Mouse (Mus musculus) embryonic stem cell, embryonic (primary cell): ENCODE data around the gene Sec14l3.
"Not testable (repeated sequence)": the region's sequence is repeated elsewhere in the genome, so short reads cannot be mapped to it uniquely, and the experiment has no call there.

ENCODE experiments used
- CTCF ChIA-PET, 4 experiments: fragments of 300-600 bp in 2 of 4; fragments of 350-600 bp in 2 of 4; sonication (Branson Sonifier 250); formaldehyde crosslinking; loops; one replicate each; lab custom pipeline; 2022; ENCODE audit warnings: inconsistent platforms in 2 of 4; lab: Charles Lee
- POLR2A ChIA-PET, 4 experiments: fragments of 300-600 bp in 2 of 4; fragments of 350-600 bp in 2 of 4; sonication (Branson Sonifier 250); formaldehyde crosslinking; loops; one replicate each; lab custom pipeline; 2022; ENCODE audit warnings: antibody characterized with exemption in 4 of 4, inconsistent platforms in 1 of 4; lab: Charles Lee

Sec14l3 gene

DNA sequence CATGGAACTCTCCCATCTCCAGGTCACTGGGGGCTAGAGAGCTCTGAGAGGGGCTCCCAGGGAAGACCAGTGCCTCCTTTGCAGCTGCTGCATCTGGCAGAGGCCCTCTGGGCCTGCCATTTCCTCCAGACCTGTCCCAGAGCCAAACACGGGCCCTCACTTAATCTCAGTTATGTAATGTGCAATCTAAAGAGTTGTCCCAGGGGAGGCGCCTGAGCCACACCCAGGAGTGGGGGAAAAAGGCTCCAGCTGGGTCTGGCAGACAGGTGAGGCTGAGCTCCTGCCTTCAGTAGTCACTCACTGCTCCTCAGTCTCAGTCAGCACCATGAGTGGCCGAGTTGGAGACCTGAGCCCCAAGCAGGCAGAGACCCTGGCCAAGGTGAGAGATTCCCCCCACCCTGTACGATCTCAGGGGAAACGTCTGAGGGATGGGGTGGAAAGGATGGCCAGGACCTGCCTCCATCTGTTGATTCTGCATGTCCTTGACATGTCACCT is at the start of gene Sec14l3:
Sec14l3 (plus strand) TSS at position 215 of the 496 bp plus-strand sequence.
- CTCF ChIA-PET: interaction anchor here in 3 of 4 experiments (0.6 to 2.7 kb wide), 14 partner anchors 11 to 339 kb away, joined by 3 to 12 read pairs (median 4); no protein-coding TSS in a partner anchor

DNA sequence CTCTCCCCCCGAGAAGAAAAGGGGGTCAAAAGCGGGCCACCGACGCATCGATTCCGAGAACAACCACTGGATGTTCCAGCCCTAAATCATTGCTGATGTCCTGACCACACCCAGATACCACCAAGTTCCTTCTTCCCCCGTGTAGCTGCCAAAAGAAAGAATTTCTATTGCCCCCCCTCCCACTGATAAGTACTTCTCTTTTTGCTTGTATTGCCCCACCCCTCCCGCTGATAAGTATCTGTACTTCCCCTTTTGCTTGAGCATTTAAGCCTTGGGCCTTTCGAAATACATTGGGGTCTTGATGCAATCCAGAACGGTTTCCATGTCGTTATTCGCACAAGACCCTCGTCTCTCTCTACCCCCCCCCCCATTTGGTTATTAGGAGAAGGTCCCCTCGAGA is 48.8 kb upstream of the Sec14l3 start:
- CTCF ChIA-PET: not testable (repeated sequence)

More for the DNA sequence above, at the start of gene Sec14l3:
- POLR2A ChIA-PET: interaction anchor here in 2 of 4 experiments (0.7 to 1.6 kb wide), 7 partner anchors 12 to 75 kb away, joined by 3 to 6 read pairs (median 3); no protein-coding TSS in a partner anchor

DNA sequence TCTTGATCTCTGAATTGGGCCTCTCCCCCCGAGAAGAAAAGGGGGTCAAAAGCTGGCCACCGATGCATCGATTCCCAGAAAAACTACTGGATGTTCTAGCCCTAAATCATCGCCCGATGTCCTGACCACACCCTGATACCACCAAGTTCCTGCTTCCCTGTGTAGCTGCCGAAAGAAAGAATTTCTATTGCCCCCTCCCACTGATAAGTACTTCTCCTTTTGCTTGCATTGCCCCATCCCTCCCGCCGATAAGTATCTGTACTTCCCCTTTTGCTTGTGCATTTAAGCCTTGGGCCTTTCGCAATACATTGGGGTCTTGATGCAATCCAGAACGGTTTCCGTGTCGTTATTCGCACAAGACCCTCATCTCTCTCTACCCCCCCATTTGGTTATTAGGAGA is 42.5 kb upstream of the Sec14l3 start:
- POLR2A ChIA-PET: interaction anchor here in 1 of 4 experiments (1.7 kb wide), 1 partner anchor 30 kb away, joined by 3 read pairs; no protein-coding TSS in a partner anchor
- CTCF ChIA-PET: not testable (repeated sequence)

More for the DNA sequence above, 48.8 kb upstream of the Sec14l3 start:
- POLR2A ChIA-PET: interaction anchor here in 1 of 4 experiments (0.6 kb wide), 1 partner anchor 808 kb away, joined by 6 read pairs; no protein-coding TSS in a partner anchor

DNA sequence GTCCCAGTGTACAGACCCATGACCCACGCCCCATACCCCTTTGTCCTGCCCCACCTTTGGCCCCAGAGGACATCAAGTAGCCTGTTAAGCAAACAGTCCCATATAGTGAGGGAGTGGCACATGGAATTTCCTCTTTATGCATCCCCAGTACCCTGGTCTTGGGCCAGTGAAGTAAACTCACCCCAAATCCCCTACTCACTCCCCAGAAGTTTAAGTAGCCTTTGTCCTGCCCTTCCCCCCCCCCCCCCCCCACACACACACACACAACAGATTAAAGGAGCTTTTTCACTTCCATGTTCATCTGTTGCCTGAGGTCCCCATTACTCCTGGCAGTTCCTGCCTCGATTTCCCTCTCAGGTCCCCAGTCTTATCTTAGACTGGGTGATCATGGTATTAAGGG is 41.3 kb upstream of the Sec14l3 start:
- ChIA-PET POLR2A (interaction anchor here in 3 of 4 experiments (0.6 to 1.7 kb wide), 7 partner anchors 9 to 1515 kb away, joined by 3 to 6 read pairs (median 4); partner anchors contain the start of gene Sec14l2 (in 1 of the 3)), CTCF (interaction anchor here in 2 of 4 experiments (0.6 to 1.5 kb wide), 3 partner anchors 30 to 248 kb away, joined by 3 to 6 read pairs (median 5); no protein-coding TSS in a partner anchor)

DNA sequence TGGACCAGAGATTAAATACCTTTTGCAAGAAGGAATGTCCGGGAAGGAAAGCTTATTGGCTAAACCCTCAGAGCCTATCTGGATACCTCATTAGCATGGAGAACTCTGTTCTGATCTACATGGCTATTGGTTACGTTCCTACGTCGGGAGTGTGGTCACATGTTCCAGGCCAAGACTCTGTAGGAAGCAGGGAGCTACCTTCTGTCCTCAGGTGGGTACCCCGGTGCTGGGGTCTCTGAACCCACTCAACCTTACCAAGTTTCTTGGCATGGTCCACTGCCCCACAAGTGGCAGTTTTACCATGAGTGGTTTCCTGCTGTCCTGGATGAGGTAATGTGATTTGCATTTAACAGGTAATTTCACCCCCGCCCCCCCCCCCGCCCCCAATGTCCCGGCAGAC is 37.6 kb upstream of the Sec14l3 start:
- ChIA-PET CTCF (interaction anchor here (0.7 to 1.2 kb wide), 8 partner anchors 9 to 1038 kb away, joined by 3 to 5 read pairs (median 3); partner anchors contain the start of genes Gas2l1 (in 1 of the 4) and Rnf215 (in 1 of the 4)), POLR2A (interaction anchor here in 3 of 4 experiments (0.6 to 1.1 kb wide), 6 partner anchors 8 to 132 kb away, joined by 3 to 5 read pairs (median 3); partner anchors contain the start of genes 4921536K21Rik (in 1 of the 3), Dusp18 (in 1 of the 3) and Pes1 (in 1 of the 3))

DNA sequence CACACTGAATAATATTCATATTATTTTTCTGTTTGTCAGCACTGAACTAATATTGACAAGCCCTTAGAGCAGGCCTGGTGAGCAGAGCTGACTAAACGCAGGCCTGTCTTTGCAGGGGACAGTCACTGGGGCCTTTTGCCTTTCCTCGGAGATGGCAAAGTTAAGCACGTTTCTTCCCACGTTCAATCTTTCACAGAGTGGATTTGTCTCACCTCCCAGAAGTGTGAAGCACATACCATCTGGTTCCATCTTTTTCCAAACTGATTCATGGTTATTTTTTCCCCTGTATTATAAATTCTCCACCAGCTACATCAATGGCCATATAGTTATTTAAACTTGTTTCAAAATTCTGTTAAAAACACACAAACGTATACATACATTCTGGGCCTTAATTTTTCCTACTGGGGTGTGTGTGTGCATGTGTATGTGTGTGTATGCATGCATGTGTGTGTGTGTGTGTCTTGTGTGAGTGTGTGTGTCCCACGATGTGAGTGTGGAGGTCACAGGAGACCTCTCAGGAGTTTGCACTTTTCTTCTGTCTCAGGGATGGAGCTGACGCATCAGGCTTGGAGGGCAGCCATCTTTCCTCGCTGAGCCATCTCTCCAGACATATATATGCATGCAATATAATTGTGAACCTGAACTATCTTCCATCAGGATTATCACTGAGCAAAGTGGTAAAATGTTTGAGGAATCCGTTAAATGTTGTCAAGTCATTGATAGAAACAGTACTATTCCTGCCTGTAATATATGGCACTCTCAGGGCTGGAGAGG is 36.9 kb upstream of the Sec14l3 start:
- ChIA-PET CTCF (interaction anchor here in 3 of 4 experiments (0.8 to 2.2 kb wide), 7 partner anchors 26 to 1037 kb away, joined by 3 to 6 read pairs (median 3); partner anchors contain the start of genes Gas2l1 (in 1 of the 3) and Rnf215 (in 1 of the 3)), POLR2A (interaction anchor here in 1 of 4 experiments (1.1 kb wide), 1 partner anchor 64 kb away, joined by 3 read pairs; the partner anchor contains the start of gene Pes1)

DNA sequence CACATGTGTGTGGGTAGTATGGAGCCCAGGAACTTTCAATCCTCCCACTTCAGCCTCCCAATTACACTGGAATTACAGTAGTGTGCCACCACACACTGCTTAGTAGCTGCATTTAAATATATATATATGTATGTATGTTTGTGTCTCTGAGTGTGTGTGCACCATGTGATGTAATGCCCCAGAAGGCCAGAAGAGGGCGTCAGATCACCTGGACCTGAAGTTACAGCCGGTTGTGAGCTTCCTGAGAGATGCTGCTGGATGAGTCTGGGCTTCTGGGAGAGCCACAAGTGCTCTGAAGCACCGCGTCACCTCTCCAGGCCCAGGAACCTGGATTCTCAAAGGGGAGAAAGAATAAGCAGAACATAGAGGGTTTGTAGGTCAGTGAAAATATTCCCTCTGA is 35.3 kb upstream of the Sec14l3 start:
- POLR2A ChIA-PET: interaction anchor here in 1 of 4 experiments (1.1 kb wide), 1 partner anchor 30 kb away, joined by 3 read pairs; no protein-coding TSS in a partner anchor

DNA sequence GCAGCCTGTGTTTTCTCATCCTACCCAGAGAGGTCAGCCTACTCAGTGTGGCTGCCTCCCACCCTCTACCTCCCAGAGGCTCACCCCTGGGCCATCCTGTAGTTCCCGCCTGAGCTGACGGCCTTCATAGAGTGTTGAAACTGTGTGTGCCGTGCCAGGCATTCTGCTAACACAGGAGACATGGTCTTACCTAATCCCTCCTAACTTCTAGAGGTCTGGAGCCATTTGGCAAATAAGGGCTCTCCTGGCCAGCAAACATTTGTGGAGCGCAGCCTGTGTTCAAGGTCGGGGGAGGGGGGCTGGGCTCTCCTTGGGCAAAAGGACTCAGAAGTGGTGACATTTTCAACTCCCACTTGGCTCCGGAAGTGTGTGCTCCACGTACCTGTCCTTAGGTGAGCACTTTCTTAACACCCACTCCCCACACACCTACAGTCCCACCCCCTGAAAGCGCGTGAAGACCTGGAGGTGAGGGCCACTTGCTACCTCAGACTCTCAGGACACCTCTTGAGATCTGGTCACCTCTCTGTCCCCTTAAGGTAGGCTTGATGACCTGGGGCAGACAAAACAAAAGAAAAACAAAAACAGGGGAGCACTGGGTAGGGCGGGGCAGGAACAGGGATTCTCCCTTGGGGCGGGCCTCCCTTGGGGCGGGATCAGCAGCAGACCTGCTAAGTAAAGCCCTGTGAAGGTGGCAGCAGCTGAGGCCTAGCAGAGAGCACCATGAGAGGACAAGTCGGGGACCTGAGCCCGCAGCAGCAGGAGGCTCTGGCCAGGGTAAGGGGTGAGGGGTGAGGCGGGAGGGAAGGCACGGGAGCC is 33.3 kb upstream of the Sec14l3 start, which contains the start of gene Sec14l4:
Sec14l4 (plus strand) TSS at position 337 of the 816 bp plus-strand sequence.
- CTCF ChIA-PET: interaction anchor here in 3 of 4 experiments (0.7 to 2.2 kb wide), 5 partner anchors 22 to 49 kb away, joined by 3 to 8 read pairs (median 7); partner anchors contain the start of gene Gal3st1 (in 1 of the 3)
- POLR2A ChIA-PET: interaction anchor here in 3 of 4 experiments (0.6 to 1.6 kb wide), 8 partner anchors 8 to 188 kb away, joined by 3 to 6 read pairs (median 4); partner anchors contain the start of genes Pes1 (in 1 of the 3) and Tbc1d10a (in 1 of the 3)

More for the DNA sequence above, 35.3 kb upstream of the Sec14l3 start:
- CTCF ChIA-PET: interaction anchor here (0.6 to 2.2 kb wide), 14 partner anchors 9 to 387 kb away, joined by 3 to 24 read pairs (median 4); partner anchors contain the start of gene Sec14l2 (in 1 of the 4)

DNA sequence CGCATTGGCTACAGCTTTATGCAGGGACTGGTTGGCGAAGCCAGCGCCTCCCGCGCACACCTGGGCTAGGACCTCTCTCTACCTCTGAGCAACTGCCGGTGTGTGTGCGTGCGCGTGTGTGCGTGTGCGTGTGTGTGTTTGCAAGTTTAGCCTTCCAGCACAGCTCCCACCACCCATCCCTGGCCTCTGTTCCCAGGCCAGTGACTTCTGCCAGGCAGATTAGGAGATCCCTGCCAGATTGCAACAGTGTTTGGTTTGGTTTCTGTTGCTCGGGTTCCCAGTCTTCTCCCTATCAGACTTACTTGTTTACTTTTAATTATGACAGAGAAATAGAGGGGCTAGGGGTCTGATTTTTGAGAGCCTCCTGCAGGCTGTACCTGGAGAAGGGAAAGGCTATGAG is 32.7 kb upstream of the Sec14l3 start:
- POLR2A ChIA-PET: interaction anchor here in 3 of 4 experiments (0.6 to 1.6 kb wide), 7 partner anchors 8 to 187 kb away, joined by 3 to 6 read pairs (median 4); partner anchors contain the start of genes Pes1 (in 1 of the 3) and Tbc1d10a (in 1 of the 3)
- CTCF ChIA-PET: interaction anchor here in 3 of 4 experiments (0.7 to 2.2 kb wide), 5 partner anchors 21 to 49 kb away, joined by 3 to 8 read pairs (median 7); partner anchors contain the start of gene Gal3st1 (in 1 of the 3)

DNA sequence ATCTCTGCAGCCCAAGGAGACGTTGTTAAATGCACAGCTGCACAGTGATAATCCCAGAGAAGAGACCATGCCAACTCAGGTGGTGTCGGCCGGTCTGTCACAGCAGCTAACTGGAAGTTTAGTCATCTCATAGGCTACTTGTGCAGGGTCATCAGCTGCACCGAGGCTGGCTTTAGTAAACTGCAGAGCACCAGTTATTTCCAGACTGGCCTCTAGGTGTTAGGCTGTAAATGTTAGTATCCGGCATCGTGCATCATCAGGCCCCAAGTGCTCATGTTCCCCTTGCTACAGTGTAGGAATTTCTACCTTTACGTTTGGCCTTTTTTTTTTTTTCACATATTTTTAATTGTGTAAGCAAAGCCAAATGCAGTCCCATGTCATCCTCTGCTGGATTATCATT is 31.2 kb upstream of the Sec14l3 start:
- ChIA-PET POLR2A (interaction anchor here in 2 of 4 experiments (0.6 to 0.8 kb wide), 2 partner anchors 102 to 219 kb away, joined by 4 to 5 read pairs; no protein-coding TSS in a partner anchor), CTCF (interaction anchor here in 1 of 4 experiments (0.6 to 1.9 kb wide), 2 partner anchors 47 to 237 kb away, joined by 8 read pairs; no protein-coding TSS in a partner anchor)

DNA sequence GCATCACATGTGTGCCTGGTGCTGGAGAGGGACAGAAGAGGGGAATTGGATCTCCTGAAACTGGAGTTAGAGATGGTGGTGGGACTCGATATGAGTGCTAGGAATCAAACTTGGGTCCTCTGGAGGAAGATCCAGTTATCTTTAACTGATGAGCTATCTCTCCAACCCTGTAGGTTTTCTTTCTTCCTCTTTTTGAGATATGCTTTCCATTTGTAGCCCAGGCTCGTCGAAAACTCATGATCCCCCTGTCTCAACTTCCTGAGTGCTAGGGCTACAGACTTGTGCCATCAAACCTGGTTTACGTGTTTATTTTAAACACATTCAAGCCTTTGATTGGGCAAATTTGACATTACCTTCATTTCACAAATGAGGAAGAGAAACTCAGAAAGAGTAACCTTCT is 30.5 kb upstream of the Sec14l3 start:
- CTCF ChIA-PET: interaction anchor here in 1 of 4 experiments (2.6 kb wide), 1 partner anchor 46 kb away, joined by 13 read pairs; no protein-coding TSS in a partner anchor
- POLR2A ChIA-PET: interaction anchor here in 1 of 4 experiments (1.3 kb wide), 2 partner anchors 9 to 46 kb away, joined by 3 to 5 read pairs; no protein-coding TSS in a partner anchor

DNA sequence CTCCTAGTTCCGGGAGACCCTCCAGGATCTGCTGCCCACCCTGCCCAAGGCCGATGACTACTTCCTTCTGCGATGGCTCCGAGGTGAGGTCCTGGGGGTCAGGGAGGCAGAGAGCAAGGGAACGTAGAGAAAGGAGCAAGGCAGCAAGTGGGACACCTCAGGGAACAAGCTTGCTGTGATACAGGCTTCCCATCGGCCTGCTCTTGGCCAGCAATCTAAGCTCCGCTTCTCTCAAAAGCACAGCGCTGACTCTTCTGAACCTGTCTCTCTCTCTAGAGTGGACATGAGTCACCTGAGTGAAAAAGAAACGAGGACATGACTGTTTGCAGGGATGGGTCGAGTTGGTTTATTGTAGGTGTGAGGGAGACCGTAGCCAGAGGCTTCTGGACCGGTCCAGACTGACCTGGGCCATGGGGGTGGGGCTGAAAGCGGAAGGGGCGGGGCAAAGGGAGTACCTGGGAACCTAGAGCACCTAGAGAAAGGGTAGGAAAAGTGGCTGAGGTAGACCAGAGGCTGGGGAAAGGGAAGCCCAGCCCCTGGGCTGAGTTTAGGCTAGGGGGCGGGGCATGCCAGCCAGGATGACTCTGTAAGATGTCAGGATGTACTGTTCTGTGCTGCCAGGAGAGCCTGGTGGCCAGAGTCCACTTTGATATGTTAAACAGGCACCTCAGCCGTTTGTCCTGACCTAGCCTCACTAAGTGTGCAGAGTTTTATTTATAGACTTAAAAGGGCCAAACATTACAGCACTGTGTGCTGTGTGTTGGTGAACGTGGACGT is 29.3 kb upstream of the Sec14l3 start:
- CTCF ChIA-PET: interaction anchor here in 3 of 4 experiments (0.5 to 2.6 kb wide), 6 partner anchors 9 to 266 kb away, joined by 3 to 13 read pairs (median 3); no protein-coding TSS in a partner anchor
- POLR2A ChIA-PET: interaction anchor here in 2 of 4 experiments (0.7 to 1.3 kb wide), 7 partner anchors 9 to 59 kb away, joined by 3 to 5 read pairs (median 3); no protein-coding TSS in a partner anchor

DNA sequence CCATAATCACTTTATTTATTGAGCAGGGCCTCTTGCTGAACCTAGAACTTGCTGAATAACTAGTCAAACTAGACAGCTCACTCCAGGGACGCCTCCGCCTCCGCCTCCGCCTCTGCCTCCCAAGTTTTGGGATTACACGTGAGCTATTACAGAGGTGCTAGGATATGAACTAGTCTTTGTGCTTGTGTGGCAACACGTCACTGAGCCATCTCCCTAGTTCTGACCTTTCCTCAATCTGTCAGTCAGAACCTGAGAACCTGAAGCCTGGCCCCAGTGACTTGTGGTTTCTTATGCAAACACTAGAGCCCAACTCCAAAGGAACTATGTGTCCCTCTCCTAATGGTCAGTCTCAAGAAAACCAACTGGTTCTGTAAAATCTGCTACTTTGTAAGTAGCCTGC is 28.7 kb upstream of the Sec14l3 start:
- ChIA-PET POLR2A (interaction anchor here in 2 of 4 experiments (0.7 to 1.1 kb wide), 4 partner anchors 10 to 38 kb away, joined by 3 to 4 read pairs (median 3); no protein-coding TSS in a partner anchor), CTCF (interaction anchor here in 3 of 4 experiments (0.6 to 2.6 kb wide), 6 partner anchors 10 to 265 kb away, joined by 3 to 13 read pairs (median 3); no protein-coding TSS in a partner anchor)

DNA sequence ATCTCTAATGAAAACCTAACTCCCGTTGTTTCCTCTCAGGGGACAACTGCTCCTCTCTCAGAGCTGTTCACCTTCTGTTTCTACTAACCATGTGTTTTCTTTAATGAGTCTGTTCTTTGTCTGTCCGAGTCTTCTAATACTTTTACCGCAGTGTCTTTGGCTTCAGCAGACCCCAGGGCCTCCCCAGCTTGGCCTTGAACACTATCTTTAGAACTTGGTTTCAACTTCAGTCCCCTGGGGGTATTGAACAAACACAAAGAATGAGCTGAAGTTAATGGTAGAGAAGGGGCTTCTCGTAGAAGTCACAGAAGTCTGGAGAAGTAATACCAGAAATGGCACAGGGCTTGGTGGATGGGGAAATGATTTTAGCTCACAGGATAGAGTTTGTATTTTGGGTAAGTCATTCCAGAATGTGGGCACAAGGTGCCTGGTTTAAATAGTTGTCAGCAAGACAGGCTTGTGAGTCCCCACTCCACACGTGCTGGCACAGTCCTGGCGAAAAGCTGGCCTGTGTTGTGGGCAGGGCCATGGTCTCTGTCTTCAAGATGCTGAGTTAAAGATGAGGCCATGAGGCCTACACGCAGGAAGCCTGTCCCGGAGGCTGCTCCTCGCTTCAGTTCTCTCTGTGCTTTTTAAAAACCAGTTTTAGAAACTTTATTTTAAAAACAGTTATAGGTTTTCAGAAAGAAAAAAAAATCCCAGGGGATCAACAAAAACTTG is 28.1 kb upstream of the Sec14l3 start:
- CTCF ChIA-PET: interaction anchor here (0.6 to 2.6 kb wide), 8 partner anchors 10 to 60 kb away, joined by 3 to 13 read pairs (median 3); no protein-coding TSS in a partner anchor
- POLR2A ChIA-PET: interaction anchor here in 3 of 4 experiments (0.5 to 1.1 kb wide), 6 partner anchors 11 to 223 kb away, joined by 3 to 5 read pairs (median 3); no protein-coding TSS in a partner anchor

DNA sequence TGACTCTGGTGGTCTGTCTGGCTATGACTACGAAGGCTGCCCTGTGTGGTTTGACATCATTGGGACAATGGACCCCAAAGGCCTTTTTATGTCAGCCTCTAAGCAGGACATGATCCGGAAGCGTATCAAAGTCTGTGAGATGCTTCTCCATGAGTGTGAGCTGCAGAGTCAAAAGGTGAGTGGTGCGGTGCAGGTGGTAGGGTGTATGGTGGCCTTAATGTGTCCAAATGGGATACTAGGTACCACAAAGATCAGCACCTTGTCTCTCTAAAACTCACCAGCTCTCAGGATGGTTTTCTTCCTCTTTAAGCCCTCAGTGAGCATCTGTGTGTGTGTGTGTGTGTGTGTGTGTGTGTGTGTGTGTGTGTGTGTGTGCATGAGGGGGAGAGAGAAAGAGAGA is 24.7 kb upstream of the Sec14l3 start:
- ChIA-PET POLR2A (interaction anchor here in 2 of 4 experiments (0.6 to 1.2 kb wide), 3 partner anchors 16 to 58 kb away, joined by 3 to 4 read pairs (median 4); no protein-coding TSS in a partner anchor), CTCF (interaction anchor here in 3 of 4 experiments (1.6 to 2.2 kb wide), 3 partner anchors 11 to 40 kb away, joined by 6 to 7 read pairs (median 7); no protein-coding TSS in a partner anchor)
